Mouse (Mus musculus): ENCODE data around the gene Cdc34. TPM values are rescaled to one million over a fixed set of nuclear protein-coding genes. Genes with fewer than 3 reads are reported as not detected.

Cdc34 gene
- polyA plus RNA-seq, 1 experiment from 2014 or later: 137 TPM

DNA sequence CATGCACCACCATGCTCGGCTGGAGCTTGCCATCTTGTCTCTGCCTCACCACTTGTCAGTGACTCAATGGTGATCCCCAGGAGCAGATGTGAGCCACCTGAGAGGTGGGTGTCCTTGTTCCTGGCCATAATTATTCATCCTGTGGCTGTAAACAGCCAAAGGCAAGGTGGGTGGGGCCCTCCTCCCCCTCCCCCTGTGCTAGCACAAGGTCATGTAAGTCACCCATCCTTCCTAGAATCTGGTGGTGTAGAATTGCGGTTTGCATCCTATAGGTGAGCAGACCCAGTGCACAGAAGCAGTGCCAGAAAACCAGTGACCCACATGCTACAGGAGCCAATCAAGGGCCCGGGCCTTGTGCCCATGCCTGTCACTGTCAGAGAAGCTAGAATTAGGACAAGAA, 8.9 kb upstream of the Cdc34 start:
- H3K27ac ChIP-seq: no peak overlapping the region
- no peaks in the 10 kb centered on the region for H3K27me3 ChIP-seq (replicated peaks)
- H3K4me2 ChIP-seq (replicated peaks): no peak overlapping the region
- H3K9me3 ChIP-seq: no peaks in the 10 kb centered on the region
- no peak for ATAC-seq
- no peak overlapping the region for H3K9ac ChIP-seq
- H3K36me3 ChIP-seq: no peaks in the 10 kb centered on the region
- H3K4me1 ChIP-seq (replicated peaks): peaks cover 19% of the 10 kb centered on the region
- no peak overlapping the region for H3K4me3 ChIP-seq (replicated peaks)
- 92% methylated on average over 3 of the region's 3 CpGs for WGBS

DNA sequence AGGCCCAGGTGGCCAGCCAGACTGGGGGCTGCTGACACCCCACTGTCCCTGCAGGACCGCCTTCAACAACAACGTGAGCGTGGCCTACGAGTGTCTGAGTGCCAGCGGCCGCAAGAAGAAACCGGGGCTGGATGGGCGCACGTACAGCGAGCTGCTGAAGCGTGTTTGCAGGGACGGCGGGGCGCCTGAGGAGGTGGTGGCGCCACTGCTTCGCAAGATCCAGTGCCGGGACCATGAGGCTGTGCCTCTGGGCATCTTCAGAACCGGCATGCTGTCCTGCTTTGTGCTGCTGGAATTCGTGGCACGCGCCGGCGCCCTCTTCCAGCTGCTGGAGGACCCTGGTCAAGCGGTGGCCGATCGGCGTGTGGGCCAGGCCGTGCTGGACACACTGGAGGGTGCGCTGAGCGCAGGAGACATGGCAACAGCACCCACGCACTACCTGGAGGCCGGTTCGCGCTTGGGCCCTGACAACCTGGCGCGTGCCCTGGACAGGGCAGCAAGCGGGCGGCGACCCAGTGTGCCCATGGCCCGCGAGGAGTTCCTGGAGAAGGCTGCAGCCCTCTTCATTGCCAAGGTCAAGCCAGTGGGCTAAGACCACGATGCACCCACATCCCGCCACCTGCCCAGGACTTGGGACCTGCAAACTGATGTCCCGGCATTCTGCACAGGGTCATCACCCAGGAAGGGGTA, 6.5 kb upstream of the Cdc34 start:
- no peaks in the 10 kb centered on the region for H3K36me3 ChIP-seq
- H3K4me3 ChIP-seq (replicated peaks): no peak overlapping the region
- no peaks in the 10 kb centered on the region for H3K9me3 ChIP-seq
- H3K4me2 ChIP-seq (replicated peaks): no peak overlapping the region
- H3K4me1 ChIP-seq (replicated peaks): peaks cover 16% of the 10 kb centered on the region
- no peak overlapping the region for H3K27ac ChIP-seq
- no peak for ATAC-seq
- H3K9ac ChIP-seq: no peak overlapping the region
- no peaks in the 10 kb centered on the region for H3K27me3 ChIP-seq (replicated peaks)
- WGBS: 63% methylated on average over 44 of the region's 44 CpGs

DNA sequence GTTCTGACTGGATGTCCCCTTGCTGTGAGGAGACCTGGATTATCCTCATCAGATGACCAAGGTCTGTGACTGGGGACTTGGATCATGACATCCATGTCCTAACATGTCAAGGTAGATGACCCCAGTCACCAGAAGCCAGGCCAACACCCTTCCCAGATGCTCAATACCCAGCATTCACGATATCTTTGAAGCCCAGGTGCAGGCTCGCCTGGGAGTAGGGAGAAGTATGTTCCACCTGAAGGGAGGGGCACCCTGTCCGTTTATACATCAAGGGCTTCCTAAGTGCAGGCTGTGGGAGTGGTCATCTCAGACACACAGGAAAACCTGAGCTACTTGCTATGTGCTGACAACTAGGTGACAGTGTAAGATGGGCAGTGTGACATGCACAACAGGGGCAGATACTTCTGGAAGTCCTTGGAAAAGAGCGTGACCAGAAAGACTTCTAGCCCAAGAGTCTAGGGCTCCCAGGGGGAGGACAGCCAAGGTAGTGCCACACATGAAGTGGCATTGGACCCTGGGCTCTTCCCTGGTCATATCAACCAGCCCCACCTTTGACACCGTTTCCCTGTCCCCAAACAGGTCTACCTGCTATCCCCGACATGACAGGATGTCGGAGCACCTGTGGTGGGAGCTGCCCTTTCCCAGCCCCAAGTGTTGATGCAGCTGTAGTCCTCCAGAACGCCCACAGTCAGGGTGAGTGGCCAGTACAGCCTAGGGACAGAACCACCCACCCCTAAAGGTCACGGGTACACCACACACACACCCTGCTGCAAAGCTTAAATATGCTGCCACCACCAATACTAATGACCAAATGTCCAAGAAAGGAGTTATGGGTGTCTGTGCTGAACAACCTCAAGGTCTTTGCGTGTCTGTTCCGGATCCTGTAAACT, 1.1 kb upstream of the Cdc34 start:
- Histone ChIP-seq H3K4me1 (replicated peaks) (peaks cover 24% of the 10 kb centered on the region), H3K36me3 (peaks cover 11% of the 10 kb centered on the region), H3K27me3 (replicated peaks) (no peaks in the 10 kb centered on the region), H3K27ac (peak overlapping the region; percentile 65), H3K9me3 (no peaks in the 10 kb centered on the region), H3K4me2 (replicated peaks) (peak overlapping the region; percentile 68), H3K9ac (peak overlapping the region; percentile 80), H3K4me3 (replicated peaks) (peak overlapping the region; percentile 72)
- 26% methylated on average over 11 of the region's 11 CpGs for WGBS
- ATAC-seq: peak; percentile 24

DNA sequence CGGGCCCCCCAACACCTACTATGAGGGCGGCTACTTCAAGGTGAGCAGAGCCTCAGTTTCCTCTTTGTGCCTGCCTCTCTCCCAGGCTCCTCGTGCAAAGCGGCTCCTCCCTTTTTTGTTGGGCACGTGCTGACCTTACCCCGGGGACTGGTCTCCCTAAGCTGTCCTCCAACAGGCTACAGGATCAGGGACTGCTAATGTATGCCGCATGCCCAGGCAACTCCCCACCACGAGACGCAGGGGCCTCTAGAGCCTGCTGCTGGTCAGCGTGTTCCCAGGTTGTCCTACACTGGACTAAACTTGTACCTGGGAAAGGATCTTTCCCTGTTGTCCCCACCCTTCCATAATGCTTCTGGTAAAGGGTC, 538 bp downstream of the Cdc34 start:
- Histone ChIP-seq H3K27me3 (replicated peaks) (no peaks in the 10 kb centered on the region), H3K4me3 (replicated peaks) (peak overlapping the region; percentile 72), H3K9me3 (no peaks in the 10 kb centered on the region), H3K4me1 (replicated peaks) (peaks cover 24% of the 10 kb centered on the region), H3K9ac (peak overlapping the region; percentile 80), H3K27ac (peak overlapping the region; percentile 74), H3K36me3 (peaks cover 26% of the 10 kb centered on the region), H3K4me2 (replicated peaks) (peak overlapping the region; percentile 84)
- under 1% methylated on average over 10 of the region's 10 CpGs for WGBS
- ATAC-seq: peak; percentile 3; the same call in 1 of the 2 replicates

DNA sequence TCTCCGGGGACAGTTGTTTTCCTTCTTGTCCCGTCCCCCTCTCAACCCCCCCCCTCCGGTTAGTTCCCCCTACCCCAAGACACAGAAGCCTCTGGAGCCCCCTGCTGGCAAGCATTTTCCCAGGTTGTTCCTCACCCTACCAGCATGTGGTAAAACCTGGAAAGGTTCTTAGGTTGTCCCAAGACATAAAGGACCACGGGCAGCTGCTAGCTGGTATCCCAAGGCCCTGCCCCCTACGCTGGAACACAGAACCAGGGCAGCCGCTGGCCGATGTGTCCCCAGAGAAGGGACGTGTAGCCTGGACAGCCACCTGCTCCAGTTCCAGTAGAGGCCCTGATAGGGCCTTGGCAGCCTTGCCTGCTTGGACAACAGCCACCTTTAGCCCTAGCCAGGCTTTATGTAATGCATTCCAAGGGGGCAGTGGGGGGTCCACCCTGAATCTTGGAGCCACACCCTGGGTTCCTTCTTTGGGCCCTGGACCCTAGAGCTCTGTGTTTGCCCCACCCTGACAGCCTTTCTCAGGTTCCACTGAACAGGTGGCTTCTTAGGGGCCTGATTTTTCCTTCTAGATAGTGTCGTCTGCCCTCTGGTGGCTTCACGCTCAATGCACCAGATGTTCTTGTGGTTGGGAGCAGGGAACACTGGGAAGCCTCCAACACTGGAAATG, 1.1 kb downstream of the Cdc34 start:
- 4% methylated on average over 10 of the region's 10 CpGs for WGBS
- H3K27ac ChIP-seq: peak overlapping the region; percentile 74
- no peaks in the 10 kb centered on the region for H3K9me3 ChIP-seq
- H3K4me1 ChIP-seq (replicated peaks): peaks cover 24% of the 10 kb centered on the region
- peak overlapping the region; percentile 84 for H3K4me2 ChIP-seq (replicated peaks)
- peak overlapping the region; percentile 80 for H3K9ac ChIP-seq
- ATAC-seq: no peak
- H3K4me3 ChIP-seq (replicated peaks): peak overlapping the region; percentile 72
- peaks cover 29% of the 10 kb centered on the region for H3K36me3 ChIP-seq
- no peaks in the 10 kb centered on the region for H3K27me3 ChIP-seq (replicated peaks)

DNA sequence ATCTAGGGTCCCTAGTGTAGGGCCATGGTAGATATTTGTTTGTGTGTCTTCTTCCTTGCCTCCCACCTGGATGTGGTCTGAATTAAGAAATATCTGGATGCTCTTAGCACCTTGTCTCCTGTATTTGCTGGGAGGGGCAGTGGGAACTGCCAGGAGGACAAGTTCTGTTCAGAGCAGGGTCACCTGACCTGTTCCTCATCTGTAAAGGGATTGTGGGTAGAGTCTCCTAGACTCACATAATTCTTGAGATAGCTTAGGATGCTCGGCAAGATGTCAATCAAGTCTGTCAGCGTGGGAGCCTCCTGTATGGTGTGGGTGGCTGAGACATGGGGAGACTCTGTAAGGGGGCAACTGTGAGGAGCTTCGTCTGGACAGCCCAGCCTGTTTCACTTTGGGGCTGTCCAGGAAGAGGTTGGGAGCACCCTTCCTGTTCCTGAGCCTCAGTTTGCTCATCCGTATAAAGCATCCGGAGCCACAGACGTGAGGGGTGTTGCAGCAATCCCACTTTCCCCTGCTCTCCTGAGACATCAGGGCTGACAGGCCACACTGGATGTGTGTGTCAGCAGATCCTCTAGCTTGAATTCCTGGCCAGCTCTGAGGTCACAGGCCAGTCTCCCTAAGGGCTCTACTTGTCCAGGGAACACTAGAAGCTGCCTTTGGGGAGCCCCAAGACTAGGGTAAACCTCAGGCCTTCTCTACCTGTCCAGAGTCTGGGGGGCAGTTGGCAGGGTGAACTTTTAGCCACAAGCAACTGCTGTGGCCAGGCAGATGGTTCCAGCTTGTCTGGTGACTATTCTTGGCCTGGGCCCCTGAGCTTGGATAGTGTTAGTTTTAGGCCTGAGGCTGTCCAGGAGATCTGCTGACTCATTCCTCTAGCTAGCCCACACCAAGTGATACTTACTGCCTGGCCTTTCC, 2.0 kb downstream of the Cdc34 start:
- Histone ChIP-seq H3K27me3 (replicated peaks) (no peaks in the 10 kb centered on the region), H3K9ac (peak overlapping the region; percentile 80), H3K36me3 (peaks cover 39% of the 10 kb centered on the region), H3K27ac (no peak overlapping the region), H3K9me3 (no peaks in the 10 kb centered on the region), H3K4me3 (replicated peaks) (peak overlapping the region; percentile 72), H3K4me2 (replicated peaks) (peak overlapping the region; percentile 84), H3K4me1 (replicated peaks) (peaks cover 24% of the 10 kb centered on the region)
- no peak for ATAC-seq
- WGBS: 78% methylated on average over 6 of the region's 6 CpGs

DNA sequence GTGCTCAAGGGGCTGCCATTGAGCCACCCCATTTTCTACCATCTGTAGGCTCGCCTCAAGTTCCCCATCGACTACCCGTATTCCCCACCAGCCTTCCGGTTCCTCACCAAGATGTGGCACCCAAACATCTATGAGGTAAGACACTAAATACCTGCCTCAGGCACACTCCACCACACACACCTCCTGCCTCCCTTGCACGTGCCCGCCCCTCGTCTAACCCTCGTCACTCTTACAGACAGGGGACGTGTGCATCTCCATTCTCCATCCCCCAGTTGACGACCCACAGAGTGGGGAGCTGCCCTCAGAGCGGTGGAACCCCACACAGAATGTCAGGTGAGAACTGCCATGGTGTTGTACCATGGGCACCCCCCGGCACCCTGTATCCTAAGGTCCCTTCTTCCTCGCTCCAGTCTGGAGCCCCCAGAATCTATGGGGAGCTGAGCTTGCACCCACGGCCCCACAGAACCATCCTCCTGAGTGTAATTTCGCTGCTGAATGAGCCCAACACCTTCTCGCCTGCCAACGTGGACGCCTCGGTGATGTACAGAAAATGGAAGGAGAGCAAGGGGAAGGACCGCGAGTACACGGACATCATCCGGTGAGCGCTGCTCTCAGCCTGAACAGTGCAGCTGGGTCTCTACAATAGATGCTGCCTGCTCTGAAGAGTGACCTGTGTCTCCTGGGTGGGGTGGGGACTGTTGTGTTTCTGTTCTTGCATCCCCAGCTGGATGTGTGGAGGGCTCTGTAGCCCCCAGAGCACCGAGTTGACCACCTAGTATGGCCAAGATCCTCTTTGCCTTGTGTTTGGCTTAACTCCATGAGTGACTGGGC, 3.0 kb downstream of the Cdc34 start:
- H3K9ac ChIP-seq: no peak overlapping the region
- 92% methylated on average over 25 of the region's 25 CpGs for WGBS
- peaks cover 43% of the 10 kb centered on the region for H3K36me3 ChIP-seq

DNA sequence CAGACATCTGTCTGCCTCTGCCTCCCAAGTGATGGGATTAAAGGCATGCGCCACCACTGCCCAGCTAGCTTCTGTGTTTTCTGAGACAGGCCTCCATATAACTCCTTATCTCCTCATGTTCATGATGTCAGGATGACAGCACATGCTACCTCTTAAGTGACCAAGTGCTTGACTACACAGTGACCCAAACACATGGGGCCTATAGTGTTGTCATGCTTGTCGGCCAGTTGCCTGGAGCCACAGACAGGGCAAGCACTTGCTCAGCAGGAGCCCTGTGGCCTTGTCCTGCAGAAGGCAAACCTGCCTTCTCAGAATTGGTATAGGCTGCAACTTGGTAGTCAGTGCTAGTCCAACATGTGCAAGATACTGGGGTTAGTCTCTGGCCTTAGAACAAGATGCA, 4.2 kb downstream of the Cdc34 start:
- WGBS: 81% methylated on average over 2 of the region's 2 CpGs
- Histone ChIP-seq H3K27me3 (replicated peaks) (no peaks in the 10 kb centered on the region), H3K4me2 (replicated peaks) (no peak overlapping the region), H3K9me3 (no peaks in the 10 kb centered on the region), H3K4me1 (replicated peaks) (peaks cover 15% of the 10 kb centered on the region), H3K36me3 (peaks cover 43% of the 10 kb centered on the region), H3K27ac (no peak overlapping the region), H3K9ac (no peak overlapping the region), H3K4me3 (replicated peaks) (no peak overlapping the region)
- ATAC-seq: no peak

More for the DNA sequence above, 3.0 kb downstream of the Cdc34 start:
- H3K9me3 ChIP-seq: no peaks in the 10 kb centered on the region
- H3K4me1 ChIP-seq (replicated peaks): peaks cover 24% of the 10 kb centered on the region
- H3K27me3 ChIP-seq (replicated peaks): no peaks in the 10 kb centered on the region
- H3K4me3 ChIP-seq (replicated peaks): no peak overlapping the region
- H3K27ac ChIP-seq: no peak overlapping the region
- ATAC-seq: no peak
- H3K4me2 ChIP-seq (replicated peaks): no peak overlapping the region

DNA sequence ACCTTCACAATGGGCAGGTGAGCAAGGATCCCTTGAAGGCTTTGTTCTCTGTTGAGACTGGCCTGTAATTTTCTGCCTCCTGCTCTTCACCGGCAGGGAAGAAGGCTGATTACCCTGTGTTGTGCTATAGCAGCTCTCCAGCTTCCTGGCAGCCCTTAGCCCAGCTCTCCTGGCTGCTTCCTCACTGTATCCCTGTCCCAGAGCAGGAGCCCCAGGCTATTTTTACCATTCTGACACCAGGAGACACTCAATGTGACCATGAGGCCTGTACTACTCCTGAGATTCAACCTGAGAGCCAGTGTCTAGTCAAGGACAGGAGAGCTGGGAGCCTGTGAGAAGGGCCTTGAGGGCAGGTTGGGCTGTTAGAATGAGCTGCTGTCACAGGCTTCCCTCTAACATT, 4.7 kb downstream of the Cdc34 start:
- no peaks in the 10 kb centered on the region for H3K27me3 ChIP-seq (replicated peaks)
- H3K36me3 ChIP-seq: peaks cover 43% of the 10 kb centered on the region
- ATAC-seq: no peak
- no peak overlapping the region for H3K27ac ChIP-seq
- peaks cover 15% of the 10 kb centered on the region for H3K4me1 ChIP-seq (replicated peaks)
- H3K4me3 ChIP-seq (replicated peaks): no peak overlapping the region
- H3K4me2 ChIP-seq (replicated peaks): no peak overlapping the region
- WGBS: 96% methylated on average over 1 of the region's 1 CpGs
- H3K9ac ChIP-seq: no peak overlapping the region
- no peaks in the 10 kb centered on the region for H3K9me3 ChIP-seq

DNA sequence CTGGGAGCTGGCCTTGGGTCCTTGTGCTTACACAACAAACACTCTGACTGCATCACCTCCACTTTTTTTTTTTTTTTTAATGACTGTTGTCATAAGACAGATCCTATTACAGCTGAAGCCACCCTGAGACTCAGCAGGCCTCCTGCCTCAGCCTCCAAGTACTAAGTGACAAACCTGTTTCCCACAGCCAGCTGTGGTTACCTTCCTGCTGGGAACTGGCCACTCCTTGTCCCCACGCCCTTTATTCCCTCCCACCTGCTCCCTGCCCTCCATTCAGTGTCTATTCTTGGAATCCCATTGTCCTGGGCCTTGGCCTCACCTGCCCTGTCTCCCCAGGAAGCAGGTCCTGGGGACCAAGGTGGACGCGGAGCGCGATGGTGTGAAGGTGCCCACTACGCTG, 5.5 kb downstream of the Cdc34 start:
- Histone ChIP-seq H3K9ac (no peak overlapping the region), H3K4me1 (replicated peaks) (peaks cover 15% of the 10 kb centered on the region), H3K4me2 (replicated peaks) (no peak overlapping the region), H3K9me3 (no peaks in the 10 kb centered on the region), H3K4me3 (replicated peaks) (no peak overlapping the region), H3K36me3 (peaks cover 43% of the 10 kb centered on the region), H3K27me3 (replicated peaks) (no peaks in the 10 kb centered on the region), H3K27ac (no peak overlapping the region)
- ATAC-seq: no peak
- WGBS: 91% methylated on average over 6 of the region's 6 CpGs

DNA sequence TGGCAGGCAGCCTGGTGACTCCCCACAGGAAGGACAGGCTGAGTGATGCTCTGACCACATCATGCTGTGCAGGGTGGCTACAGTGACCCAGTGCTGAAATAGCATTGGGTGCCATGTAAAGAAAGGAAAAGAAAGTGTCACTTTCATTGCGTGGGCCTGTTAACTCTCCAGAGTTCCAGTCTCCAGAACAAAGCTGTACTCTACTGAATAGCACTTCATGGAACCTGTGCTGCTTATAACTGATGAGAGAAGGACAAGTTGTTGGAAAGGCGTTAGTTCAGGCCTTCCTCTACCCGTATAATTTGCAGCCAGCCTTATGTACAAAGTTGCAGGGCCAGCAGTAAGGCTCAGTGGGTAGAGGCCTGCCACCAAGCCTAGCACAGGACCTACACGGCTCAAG, 6.7 kb downstream of the Cdc34 start, which contains the start of gene Gzmm:
TSS of gene Gzmm (plus strand) at position 301 of the 400 bp plus-strand sequence.
- Histone ChIP-seq H3K4me1 (replicated peaks) (peaks cover 7% of the 10 kb centered on the region), H3K27ac (no peak within 1 kb of the TSS), H3K27me3 (replicated peaks) (no peaks in the 10 kb centered on the region), H3K4me3 (replicated peaks) (no peak within 1 kb of the TSS), H3K4me2 (replicated peaks) (no peak within 1 kb of the TSS), H3K9me3 (no peaks in the 10 kb centered on the region), H3K9ac (no peak within 1 kb of the TSS), H3K36me3 (peaks cover 43% of the 10 kb centered on the region)
- 71% methylated on average over 4 of the region's 4 CpGs for WGBS
- ATAC-seq: no peak
